Mouse (Mus musculus): ENCODE measurements at regions not wholly inside any gene's neighbourhood (a gene's known extent, or its start where the extent isn't known, plus 50 kb on each side); places are given as distances from the start of the nearest gene placed in this dataset.

DNA sequence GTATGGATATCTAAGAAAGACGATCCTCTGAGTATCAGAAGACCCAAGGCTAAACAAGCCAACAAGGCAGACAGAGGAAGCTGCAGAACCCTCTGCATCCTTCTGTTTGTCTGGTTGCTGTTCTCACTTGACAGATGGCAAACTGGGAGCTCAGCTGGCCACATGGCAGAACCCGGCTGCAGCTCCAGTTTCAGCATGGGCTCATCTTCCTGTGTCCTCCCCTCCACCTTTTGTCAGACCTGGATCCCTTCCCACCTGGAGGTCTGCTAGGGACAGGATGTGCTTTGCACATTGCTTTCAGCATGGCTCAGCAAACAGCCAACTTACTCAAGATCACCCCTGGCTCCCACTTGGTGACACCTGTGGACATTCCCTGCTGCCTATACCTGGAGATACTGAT is 284.9 kb downstream of the Tns1 start:
- no peaks in the 10 kb centered on the region for H3K9me3 ChIP-seq (ENCODE audit: control insufficient read depth, low read length)
- no peaks in the 10 kb centered on the region for H3K27me3 ChIP-seq (ENCODE audit: control insufficient read depth, insufficient read depth, low read length)
- WGBS, result 72% methylated on average over 2 of the region's 2 CpGs
- H3K4me3 ChIP-seq (ENCODE audit: low read depth, low read length), result no peak overlapping the region
- no peaks in the 10 kb centered on the region for H3K4me1 ChIP-seq (ENCODE audit: control insufficient read depth, insufficient read depth, low read length)
- H3K27ac ChIP-seq (replicated peaks; ENCODE audit: low read depth, low read length), result no peak overlapping the region
- ATAC-seq (ENCODE audit: insufficient number of reproducible peaks, low FRiP score, low TSS enrichment, low read depth) (no peak), DNase-seq (ENCODE audit: low spot score) (no peak)
- no peak overlapping the region for H3K4me2 ChIP-seq (ENCODE audit: low read depth, severe bottlenecking)
- no peaks in the 10 kb centered on the region for H3K36me3 ChIP-seq (ENCODE audit: control insufficient read depth, insufficient read depth, low read length)
- no peak overlapping the region for H3K9ac ChIP-seq (ENCODE audit: low read length)

DNA sequence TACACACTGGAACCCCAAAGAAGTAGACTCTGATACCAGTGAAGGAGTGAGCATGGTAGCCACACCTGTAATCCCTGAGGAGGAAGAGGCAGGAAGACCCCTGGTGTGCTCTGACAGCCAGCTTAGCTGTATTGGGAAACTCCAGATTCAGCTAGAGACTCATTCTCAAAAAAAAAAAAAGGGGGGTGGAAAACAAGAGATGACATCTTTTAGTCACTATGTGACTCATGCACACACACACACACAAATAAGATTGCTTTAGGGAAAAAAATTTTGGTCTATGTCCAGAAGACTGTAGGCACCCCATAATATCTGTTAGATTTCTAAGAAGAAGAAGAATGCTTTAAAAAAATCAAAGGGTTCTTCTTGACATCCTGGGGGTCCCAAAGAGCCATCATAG is 287.6 kb downstream of the Tns1 start:
- Histone ChIP-seq H3K9me3 (ENCODE audit: control insufficient read depth, low read length) (no peaks in the 10 kb centered on the region), H3K9ac (ENCODE audit: low read length) (no peak overlapping the region), H3K4me1 (ENCODE audit: control insufficient read depth, insufficient read depth, low read length) (no peaks in the 10 kb centered on the region), H3K36me3 (ENCODE audit: control insufficient read depth, insufficient read depth, low read length) (no peaks in the 10 kb centered on the region), H3K4me2 (ENCODE audit: low read depth, severe bottlenecking) (no peak overlapping the region), H3K27ac (replicated peaks; ENCODE audit: low read depth, low read length) (no peak overlapping the region), H3K27me3 (ENCODE audit: control insufficient read depth, insufficient read depth, low read length) (no peaks in the 10 kb centered on the region), H3K4me3 (ENCODE audit: low read depth, low read length) (no peak overlapping the region)
- no peak for DNase-seq (ENCODE audit: low spot score)
- no peak for ATAC-seq (ENCODE audit: insufficient number of reproducible peaks, low FRiP score, low TSS enrichment, low read depth)

GRCm38 (mm10) chr1:73834566-73834965 is 289.7 kb downstream of the Tns1 start:
- Histone ChIP-seq H3K4me2 (ENCODE audit: low read depth, severe bottlenecking) (no peak overlapping the region), H3K36me3 (ENCODE audit: control insufficient read depth, insufficient read depth, low read length) (no peaks in the 10 kb centered on the region), H3K27me3 (ENCODE audit: control insufficient read depth, insufficient read depth, low read length) (no peaks in the 10 kb centered on the region), H3K9me3 (ENCODE audit: control insufficient read depth, low read length) (no peaks in the 10 kb centered on the region), H3K4me1 (ENCODE audit: control insufficient read depth, insufficient read depth, low read length) (no peaks in the 10 kb centered on the region), H3K27ac (replicated peaks; ENCODE audit: low read depth, low read length) (no peak overlapping the region), H3K9ac (ENCODE audit: low read length) (no peak overlapping the region), H3K4me3 (ENCODE audit: low read depth, low read length) (no peak overlapping the region)
- WGBS, result 78% methylated on average over 1 of the region's 1 CpGs
- ATAC-seq (ENCODE audit: insufficient number of reproducible peaks, low FRiP score, low TSS enrichment, low read depth) (no peak), DNase-seq (ENCODE audit: low spot score) (no peak)

GRCm38 (mm10) chr1:73830486-73831132 is 293.6 kb downstream of the Tns1 start:
- H3K27ac ChIP-seq (replicated peaks; ENCODE audit: low read depth, low read length), result no peak overlapping the region
- H3K4me3 ChIP-seq (ENCODE audit: low read depth, low read length), result no peak overlapping the region
- no peak overlapping the region for H3K4me2 ChIP-seq (ENCODE audit: low read depth, severe bottlenecking)
- H3K4me1 ChIP-seq (ENCODE audit: control insufficient read depth, insufficient read depth, low read length), result peaks cover 2% of the 10 kb centered on the region; the same call in 1 of the 2 replicates
- DNase-seq (ENCODE audit: low spot score) (no peak), ATAC-seq (ENCODE audit: insufficient number of reproducible peaks, low FRiP score, low TSS enrichment, low read depth) (no peak)
- whole genome bisulfite sequencing, result 63% methylated on average over 9 of the region's 9 CpGs
- no peaks in the 10 kb centered on the region for H3K36me3 ChIP-seq (ENCODE audit: control insufficient read depth, insufficient read depth, low read length)
- H3K9me3 ChIP-seq (ENCODE audit: control insufficient read depth, low read length), result no peaks in the 10 kb centered on the region
- no peaks in the 10 kb centered on the region for H3K27me3 ChIP-seq (ENCODE audit: control insufficient read depth, insufficient read depth, low read length)
- H3K9ac ChIP-seq (ENCODE audit: low read length), result no peak overlapping the region

DNA sequence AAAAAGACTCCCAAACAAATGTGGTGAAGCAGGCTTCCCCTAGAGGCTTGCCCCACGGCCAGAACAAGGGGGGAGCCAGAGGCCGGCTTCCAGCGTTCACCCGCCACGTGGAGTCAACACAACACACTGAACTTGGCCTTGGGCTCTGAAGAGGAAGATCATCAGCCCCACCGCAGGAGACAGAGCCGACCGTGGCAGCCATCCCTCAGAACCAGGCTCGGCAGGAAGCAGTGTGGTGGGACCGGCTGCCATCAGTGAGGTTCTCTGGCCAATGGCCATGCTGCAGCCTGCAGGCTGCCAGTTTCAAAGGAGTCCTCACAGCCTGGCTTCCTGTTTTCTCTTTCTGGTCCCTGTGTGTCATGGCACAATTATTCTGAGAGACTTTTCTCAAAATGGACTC is 295.3 kb downstream of the Tns1 start:
- WGBS, result 63% methylated on average over 10 of the region's 10 CpGs

GRCm38 (mm10) chr1:73826243-73826930 is 297.9 kb downstream of the Tns1 start:
- H3K9ac ChIP-seq (ENCODE audit: low read length), result no peak overlapping the region
- H3K9me3 ChIP-seq (ENCODE audit: control insufficient read depth, low read length), result no peaks in the 10 kb centered on the region
- WGBS, result 40% methylated on average over 15 of the region's 15 CpGs
- H3K27ac ChIP-seq (replicated peaks; ENCODE audit: low read depth, low read length), result no peak overlapping the region
- ATAC-seq (ENCODE audit: insufficient number of reproducible peaks, low FRiP score, low TSS enrichment, low read depth) (no peak; the same call in 1 of the 2 replicates), DNase-seq (ENCODE audit: low spot score) (peak; percentile 94)
- peaks cover 2% of the 10 kb centered on the region; the same call in 1 of the 2 replicates for H3K4me1 ChIP-seq (ENCODE audit: control insufficient read depth, insufficient read depth, low read length)
- no peaks in the 10 kb centered on the region for H3K36me3 ChIP-seq (ENCODE audit: control insufficient read depth, insufficient read depth, low read length)
- H3K4me3 ChIP-seq (ENCODE audit: low read depth, low read length), result no peak overlapping the region
- H3K4me2 ChIP-seq (ENCODE audit: low read depth, severe bottlenecking), result no peak overlapping the region
- no peaks in the 10 kb centered on the region for H3K27me3 ChIP-seq (ENCODE audit: control insufficient read depth, insufficient read depth, low read length)

More for the DNA sequence above, 295.3 kb downstream of the Tns1 start:
- Histone ChIP-seq H3K36me3 (ENCODE audit: control insufficient read depth, insufficient read depth, low read length) (no peaks in the 10 kb centered on the region), H3K9ac (ENCODE audit: low read length) (no peak overlapping the region), H3K27me3 (ENCODE audit: control insufficient read depth, insufficient read depth, low read length) (no peaks in the 10 kb centered on the region), H3K27ac (replicated peaks; ENCODE audit: low read depth, low read length) (no peak overlapping the region), H3K4me3 (ENCODE audit: low read depth, low read length) (no peak overlapping the region), H3K4me1 (ENCODE audit: control insufficient read depth, insufficient read depth, low read length) (peaks cover 2% of the 10 kb centered on the region; the same call in 1 of the 2 replicates), H3K4me2 (ENCODE audit: low read depth, severe bottlenecking) (no peak overlapping the region), H3K9me3 (ENCODE audit: control insufficient read depth, low read length) (no peaks in the 10 kb centered on the region)
- ATAC-seq (ENCODE audit: insufficient number of reproducible peaks, low FRiP score, low TSS enrichment, low read depth) (no peak), DNase-seq (ENCODE audit: low spot score) (no peak)

GRCm38 (mm10) chr1:73824406-73825184 is 299.7 kb downstream of the Tns1 start:
- Histone ChIP-seq H3K27ac (replicated peaks; ENCODE audit: low read depth, low read length) (no peak overlapping the region), H3K36me3 (ENCODE audit: control insufficient read depth, insufficient read depth, low read length) (no peaks in the 10 kb centered on the region), H3K9ac (ENCODE audit: low read length) (no peak overlapping the region), H3K9me3 (ENCODE audit: control insufficient read depth, low read length) (no peaks in the 10 kb centered on the region), H3K4me2 (ENCODE audit: low read depth, severe bottlenecking) (no peak overlapping the region), H3K27me3 (ENCODE audit: control insufficient read depth, insufficient read depth, low read length) (no peaks in the 10 kb centered on the region), H3K4me1 (ENCODE audit: control insufficient read depth, insufficient read depth, low read length) (peaks cover 2% of the 10 kb centered on the region; the same call in 1 of the 2 replicates), H3K4me3 (ENCODE audit: low read depth, low read length) (no peak overlapping the region)
- DNase-seq (ENCODE audit: low spot score) (peak; percentile 27), ATAC-seq (ENCODE audit: insufficient number of reproducible peaks, low FRiP score, low TSS enrichment, low read depth) (peak; percentile 42)
- WGBS, result 52% methylated on average over 8 of the region's 8 CpGs

DNA sequence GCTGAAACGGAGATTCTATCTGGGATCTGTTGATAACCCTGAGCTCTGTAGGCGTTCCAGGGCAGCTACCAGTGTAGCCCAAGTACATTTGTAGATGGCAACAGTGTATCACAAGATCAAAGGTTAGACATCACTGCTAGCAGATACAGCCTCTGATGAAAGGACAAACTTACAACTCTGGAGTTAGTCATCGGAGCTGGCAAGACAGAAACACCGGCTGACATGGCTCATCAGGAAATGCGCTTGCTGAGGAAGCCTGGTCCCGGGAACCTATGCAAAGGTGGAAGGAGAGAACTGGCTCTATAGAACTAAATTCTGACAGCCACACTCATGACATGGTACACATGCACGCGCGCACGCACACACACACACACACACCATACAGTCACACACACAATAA is 300.5 kb downstream of the Tns1 start:
- Histone ChIP-seq H3K9me3 (ENCODE audit: control insufficient read depth, low read length) (no peaks in the 10 kb centered on the region), H3K9ac (ENCODE audit: low read length) (no peak overlapping the region), H3K4me1 (ENCODE audit: control insufficient read depth, insufficient read depth, low read length) (peaks cover 2% of the 10 kb centered on the region; the same call in 1 of the 2 replicates), H3K27ac (replicated peaks; ENCODE audit: low read depth, low read length) (no peak overlapping the region), H3K4me2 (ENCODE audit: low read depth, severe bottlenecking) (no peak overlapping the region), H3K4me3 (ENCODE audit: low read depth, low read length) (no peak overlapping the region), H3K27me3 (ENCODE audit: control insufficient read depth, insufficient read depth, low read length) (no peaks in the 10 kb centered on the region), H3K36me3 (ENCODE audit: control insufficient read depth, insufficient read depth, low read length) (no peaks in the 10 kb centered on the region)
- no peak for DNase-seq (ENCODE audit: low spot score)
- WGBS, result 84% methylated on average over 10 of the region's 10 CpGs
- no peak for ATAC-seq (ENCODE audit: insufficient number of reproducible peaks, low FRiP score, low TSS enrichment, low read depth)

Measured in limb, embryonic 11.5 days (tissue).